Mouse (Mus musculus): ENCODE data around the gene Sergef. TPM values are rescaled to one million over a fixed set of nuclear protein-coding genes. Genes with fewer than 3 reads are reported as not detected.
A peak's percentile ranks its signal among the peaks of the same experiment; 100 is the strongest.

The Sergef gene
- total RNA-seq, 4 experiments from 2014 or later: 47.2 to 59.9 (median 51.2) TPM

DNA sequence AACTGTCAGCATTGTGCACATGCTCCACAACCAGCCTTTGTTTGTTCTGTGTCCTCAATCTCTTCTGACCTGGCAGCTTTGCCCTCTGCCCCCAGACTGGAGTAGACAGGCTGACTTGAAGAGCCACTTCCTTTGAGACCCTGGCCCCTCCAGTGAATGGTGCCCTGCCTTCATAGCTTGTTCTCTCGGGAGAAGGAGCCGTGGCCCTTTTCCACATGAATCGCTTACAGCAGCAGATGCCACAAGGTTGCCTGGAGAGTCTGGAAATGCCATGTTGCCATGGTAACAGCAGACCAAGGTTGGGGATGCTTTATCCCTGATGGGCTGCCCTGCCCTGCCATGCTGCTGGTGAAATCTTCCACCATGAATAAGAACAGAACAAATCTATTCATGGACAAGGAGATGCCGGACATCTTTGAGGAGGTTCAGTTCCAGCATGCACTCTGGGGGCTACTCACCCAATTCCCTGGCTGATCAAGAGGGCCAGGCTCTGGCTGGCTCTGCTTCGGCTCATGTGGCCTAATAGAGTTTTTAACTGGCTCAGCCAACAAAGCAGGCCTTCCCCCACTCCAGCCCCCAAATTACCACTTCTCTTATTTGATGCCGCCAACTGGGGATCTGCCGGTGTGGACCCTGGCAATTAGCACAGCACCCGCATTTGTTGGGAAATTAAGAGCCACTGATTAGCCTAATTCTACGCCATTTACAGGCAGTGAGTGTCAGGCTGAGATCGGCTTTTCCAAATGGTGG lies 185.5 kb downstream of the Sergef start:
- peak in 1 of 2 experiments; percentile 43 for DNase-seq (ENCODE audit: low spot score in 2 of 2)

DNA sequence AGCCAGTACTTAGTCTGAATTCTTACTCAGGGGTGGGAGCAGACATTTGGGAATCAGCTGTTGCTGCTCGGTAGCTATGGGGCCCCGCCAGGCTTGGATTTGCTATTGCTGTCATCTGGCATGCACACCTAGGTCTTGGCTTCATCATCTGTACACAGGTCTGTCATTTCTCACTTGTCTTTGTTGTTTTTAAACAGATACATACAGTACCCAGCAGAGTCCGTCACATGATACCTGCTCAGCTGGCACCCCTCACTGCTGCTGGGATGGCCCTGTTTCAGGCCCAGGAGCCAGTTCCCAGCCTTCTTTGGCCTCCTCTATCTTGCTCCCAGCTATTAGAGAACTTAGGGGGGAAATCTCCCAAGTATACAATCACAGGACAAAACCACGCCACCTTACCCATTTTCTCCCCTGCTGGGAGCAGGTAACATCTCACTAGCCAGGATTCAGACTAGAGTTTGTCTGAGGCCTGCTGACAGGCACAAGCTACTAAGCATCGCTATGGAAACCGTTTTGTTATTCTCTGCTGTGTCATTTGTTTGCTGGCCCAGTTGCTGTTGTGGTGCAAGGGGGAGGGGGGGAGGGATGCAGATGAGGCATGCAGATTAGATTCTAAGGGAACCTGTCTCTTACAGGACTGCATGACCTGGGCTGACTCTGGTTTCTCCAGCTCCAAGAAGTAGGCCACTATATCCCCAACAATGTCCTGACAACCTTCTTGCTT lies 190.5 kb downstream of the Sergef start:
- DNase-seq (ENCODE audit: low spot score in 2 of 2): no peak

DNA sequence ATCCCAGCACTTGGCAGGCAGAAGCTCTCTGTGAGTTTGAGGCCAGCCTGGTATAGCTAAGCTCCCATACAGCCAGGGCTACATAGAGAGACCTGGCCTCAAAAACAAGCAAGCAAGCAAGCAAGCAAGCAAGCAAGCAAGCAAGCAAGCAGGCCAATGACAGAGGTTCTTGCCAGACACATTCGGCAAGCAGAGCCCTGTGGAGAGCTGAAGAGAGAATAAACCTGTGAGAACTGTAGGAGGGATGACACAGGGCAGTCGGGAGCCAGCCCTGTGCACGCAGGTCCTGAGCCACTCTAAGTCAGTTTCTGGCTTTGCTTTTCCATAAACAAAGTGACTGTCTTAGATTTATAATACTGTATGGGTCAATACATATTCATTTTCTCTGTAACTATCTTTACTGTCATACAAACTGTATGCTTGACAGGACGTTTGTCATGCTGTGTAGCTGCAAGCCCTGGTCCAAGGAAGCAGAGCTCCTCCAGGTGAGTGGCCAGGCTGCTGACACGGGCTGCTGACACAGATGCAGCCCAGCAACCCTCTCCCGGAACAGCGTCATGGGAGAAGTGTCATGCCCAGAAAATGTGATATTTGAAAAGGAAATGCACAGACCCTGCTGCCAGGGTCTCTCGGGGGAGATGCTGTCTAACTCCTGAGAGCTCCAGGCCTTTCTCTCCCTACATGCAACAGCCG lies 192.0 kb downstream of the Sergef start:
- no peak for DNase-seq (ENCODE audit: low spot score in 2 of 2)

DNA sequence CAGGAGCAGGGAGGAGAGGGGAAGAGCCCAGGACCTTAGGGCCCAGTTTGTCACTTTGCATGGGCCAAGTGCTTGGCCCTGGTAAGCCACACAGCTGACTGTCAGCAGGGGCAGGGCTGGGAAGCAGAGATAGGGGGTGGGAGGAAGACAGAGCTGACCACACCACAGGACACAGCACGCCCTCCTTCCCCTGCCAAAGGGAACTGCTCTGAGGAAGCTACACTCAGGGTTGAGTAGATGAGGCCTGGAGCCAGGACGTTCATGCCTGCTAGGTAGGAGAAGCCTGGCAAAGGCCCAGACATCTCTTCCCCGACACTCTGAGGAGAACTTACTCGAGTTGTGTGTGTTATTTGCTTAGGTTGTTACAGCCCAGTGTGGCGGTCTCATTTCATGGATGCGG lies 193.7 kb downstream of the Sergef start:
- no peak for DNase-seq (ENCODE audit: low spot score in 2 of 2)

DNA sequence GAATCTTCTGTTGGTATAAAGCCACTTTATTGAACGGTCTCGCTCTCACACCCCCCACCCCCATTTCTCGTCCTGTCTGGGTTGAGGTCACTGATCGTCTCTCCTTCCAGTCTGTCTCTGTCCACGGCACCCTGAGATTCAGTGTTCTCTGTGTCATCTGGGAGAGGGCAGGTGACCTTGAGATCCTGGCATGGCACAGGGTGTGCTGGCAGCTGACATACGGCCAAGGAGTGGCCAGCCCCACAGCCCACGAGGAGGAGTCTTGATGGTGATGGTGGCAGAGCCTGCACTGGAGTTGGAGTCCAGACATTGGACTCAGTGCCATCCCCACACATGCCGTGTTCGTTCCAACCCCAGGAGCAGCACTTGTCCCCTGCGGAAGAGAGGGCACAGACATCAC lies 196.4 kb downstream of the Sergef start:
- no peak for DNase-seq (ENCODE audit: low spot score in 2 of 2)

DNA sequence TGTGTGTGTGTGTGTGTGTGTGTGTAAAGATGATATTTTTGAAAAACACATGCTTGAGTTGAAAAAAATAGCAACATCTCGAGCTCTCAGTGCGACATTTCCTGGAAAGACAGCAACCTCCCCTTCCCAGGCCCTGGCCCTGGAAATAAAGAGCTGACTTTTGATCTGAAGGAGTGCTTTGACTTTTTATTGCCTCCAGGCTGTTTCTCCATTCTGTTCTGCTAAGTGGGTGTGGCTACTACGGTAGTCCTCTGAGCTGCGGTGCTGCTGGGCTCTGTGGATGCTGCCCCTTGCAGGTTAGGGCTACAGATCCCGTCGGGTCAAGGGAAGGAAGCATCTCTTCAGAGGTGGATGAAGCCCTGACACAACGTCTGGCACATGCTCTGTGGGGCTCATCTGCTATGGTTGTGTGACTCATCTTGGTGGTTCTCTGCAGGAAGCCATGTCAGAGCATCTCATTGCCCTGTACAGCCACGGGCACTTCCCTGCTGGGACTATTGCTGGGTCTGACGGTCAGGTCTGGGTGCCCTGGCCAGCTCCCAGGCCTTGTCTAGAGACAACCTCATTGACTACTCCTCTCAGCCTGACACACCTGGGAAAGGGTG lies 201.0 kb downstream of the Sergef start:
- no peak for DNase-seq (ENCODE audit: low spot score in 2 of 2)

DNA sequence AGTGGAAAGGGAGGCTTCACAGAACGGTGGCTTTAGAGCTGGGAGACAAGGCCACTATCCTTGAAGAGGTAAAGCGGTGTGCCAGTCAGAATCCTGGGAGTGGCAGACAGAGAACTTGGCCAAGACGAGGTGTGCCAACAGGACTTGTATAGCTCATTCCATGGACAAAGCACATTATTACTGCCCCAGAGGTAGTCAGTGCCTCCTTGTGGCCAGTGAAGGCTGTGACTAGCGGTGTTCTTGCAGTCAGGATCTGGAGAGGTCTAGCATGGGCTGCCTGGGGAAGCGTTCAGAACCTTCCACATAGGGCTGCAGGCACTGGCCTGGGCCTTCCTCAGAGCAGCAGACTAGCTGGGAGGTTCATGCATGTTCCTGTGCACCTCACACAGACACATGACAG lies 203.8 kb downstream of the Sergef start:
- DNase-seq (ENCODE audit: low spot score in 2 of 2): no peak

DNA sequence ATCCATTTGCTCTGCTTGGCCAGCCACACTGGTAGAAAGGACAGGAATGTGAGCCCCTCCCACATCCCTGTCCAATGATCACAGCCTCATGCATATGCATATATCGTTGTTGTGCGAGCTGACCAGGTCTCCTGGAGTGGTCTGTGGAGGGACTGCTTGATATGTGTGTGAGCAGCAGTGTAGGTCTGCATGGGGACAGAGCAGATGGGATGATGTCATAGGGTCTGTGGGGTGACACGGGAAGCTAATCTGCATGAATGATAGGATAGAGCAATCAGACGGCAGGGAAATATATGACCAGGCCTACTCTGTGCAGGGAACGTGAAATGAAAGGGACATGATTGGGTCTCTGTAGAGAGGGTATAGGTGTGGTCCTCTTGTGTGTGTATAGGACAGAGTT lies 205.7 kb downstream of the Sergef start:
- DNase-seq (ENCODE audit: low spot score in 2 of 2): no peak

DNA sequence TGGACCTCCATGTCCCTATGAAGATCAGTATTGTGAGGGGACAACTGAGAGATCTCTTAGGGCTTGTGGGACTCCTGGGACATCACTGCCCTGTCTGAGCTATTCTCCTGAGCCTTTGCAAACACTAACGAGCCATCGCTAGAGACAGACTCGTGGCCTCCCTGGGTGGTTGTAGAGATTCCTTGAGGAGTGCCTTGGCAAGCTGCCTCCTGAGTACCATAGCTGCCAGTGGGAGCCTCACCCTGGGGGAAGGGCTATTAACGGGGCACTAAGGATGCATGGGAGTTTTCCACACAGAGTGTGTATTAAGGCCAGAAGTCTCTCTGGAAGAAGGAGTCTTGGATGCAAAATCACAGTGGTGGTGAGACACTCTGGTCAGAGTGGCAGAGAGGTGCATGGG lies 214.6 kb downstream of the Sergef start:
- no peak for DNase-seq (ENCODE audit: low spot score in 2 of 2)

DNA sequence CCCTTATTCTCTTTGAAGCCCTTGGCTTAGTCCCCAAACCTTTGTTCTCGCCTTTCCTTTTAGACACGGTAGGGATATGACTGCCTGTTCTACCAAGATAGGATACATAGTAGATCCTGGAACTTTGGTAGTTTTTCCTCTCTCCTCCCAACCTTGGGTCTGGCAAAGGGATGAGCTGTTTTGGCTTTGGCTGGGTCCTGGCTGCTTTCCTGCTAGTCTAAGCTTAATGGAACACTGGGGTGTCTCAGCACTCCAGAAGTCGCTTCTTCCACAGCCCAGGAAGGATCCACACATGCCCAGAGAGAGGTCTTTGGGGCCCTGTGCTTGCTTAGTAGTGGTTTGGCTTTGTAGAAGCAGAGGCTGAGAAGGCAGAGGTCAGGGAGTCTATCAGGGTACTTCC lies 215.7 kb downstream of the Sergef start:
- DNase-seq (ENCODE audit: low spot score in 2 of 2): no peak

DNA sequence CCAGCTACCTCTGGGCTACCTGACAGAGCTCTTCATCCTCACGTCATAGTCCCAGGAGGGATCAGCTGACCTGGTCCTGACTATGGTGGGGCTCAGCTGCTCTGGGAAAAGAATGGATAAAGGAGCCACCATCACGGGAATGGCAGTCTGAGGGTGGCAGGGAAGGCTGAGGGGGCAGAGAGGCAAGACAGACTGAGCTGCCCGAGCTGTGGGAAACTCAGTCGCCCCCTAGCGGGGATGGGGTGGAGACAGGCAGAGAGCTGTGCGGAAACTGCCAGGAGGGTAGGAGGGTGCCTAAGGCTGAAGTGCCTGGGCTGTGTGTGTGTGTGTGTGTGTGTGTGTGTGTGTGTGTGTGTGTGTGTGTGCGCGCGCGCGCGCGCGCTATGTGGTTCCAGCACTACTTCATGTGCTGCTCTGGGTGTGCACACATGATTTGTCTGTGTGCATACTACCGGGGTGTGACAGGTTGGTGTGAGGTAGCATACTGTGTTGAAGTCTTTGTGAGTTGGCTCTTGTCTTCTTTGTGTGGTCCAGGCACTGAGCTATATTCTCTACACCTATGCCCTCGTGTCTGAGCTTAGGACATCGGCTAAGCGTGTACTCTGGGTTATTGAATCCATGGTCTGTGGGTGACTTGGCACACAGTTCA lies 216.7 kb downstream of the Sergef start:
- peak; percentile 73 to 79 for DNase-seq (ENCODE audit: low spot score in 2 of 2)

DNA sequence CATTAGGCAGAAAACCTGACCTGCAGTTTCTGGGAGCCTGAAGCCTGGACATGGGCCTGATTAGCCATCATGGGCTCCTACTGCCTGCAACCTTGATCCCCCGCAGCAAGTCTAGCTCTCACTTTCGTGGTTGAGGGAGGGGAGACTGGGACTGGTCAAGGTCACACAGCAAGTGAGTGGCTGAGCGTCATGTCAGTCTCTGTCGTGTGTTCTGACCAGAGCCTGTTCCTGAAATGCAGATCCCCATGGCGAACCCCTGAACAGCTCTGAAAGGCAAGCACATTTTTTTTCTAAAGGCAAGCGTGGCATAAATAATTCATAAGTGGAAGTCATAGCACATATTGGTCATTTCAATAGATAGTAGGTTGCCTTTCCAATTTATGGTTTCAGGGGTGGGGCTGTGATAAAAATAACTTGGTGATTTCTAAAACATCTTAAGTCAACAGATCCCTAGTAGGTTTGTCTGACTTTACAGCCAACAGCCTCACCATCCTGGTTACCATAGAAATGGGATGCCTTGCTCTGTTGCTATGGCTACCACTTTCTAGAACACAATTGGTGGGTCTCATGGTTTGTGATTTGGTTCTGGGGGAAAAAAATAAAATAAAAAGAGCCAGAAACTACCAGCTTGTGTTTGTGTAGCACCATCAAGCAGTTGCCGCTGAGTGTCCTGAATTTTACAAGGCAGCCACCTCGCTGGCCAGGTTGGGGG lies 217.4 kb downstream of the Sergef start:
- DNase-seq (ENCODE audit: low spot score in 2 of 2): peak; percentile 47 to 51

DNA sequence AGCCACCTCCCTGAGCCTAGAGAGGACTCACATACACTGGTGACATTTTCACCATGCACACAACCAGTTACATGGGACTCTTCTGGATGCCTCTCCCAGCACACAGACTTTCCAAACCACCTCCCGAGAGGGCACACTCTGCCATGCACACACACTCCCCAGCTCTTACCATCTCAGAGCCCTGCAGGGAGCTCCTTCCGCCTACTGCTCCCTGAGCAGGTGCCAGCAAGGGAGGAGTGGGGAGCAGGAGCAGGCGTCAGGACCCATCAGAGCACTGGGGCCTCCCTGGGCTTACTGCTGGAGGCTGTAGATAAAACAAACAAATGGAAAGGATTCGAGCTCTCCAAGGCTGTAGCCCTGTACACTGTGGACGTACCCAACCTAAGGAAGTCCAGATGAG lies 218.1 kb downstream of the Sergef start:
- DNase-seq (ENCODE audit: low spot score in 2 of 2): no peak

DNA sequence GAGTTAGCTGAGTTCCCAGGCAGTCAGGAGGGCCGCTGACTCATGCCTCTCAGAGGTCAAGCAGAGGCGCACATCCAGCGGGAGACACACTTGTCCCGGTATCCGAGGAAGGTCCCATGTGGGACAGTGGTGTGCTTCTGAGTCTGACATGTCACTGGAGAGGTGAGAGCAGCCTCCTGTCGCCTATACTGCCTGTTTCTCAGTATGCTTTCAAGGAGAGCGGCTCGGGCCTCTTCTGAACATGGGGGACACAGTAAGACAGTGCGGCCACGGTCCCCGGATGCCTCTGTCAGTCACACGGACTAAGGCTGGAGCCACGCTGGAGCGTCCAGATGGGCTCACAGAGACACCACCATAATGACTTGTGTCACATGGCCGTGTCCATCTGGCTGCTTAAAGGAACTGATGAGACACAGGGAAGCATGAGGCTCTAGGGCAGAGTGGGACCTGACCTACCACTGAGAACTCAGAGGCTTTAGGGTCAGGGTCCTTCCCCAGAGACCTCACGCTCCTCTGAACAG lies 221.4 kb downstream of the Sergef start:
- DNase-seq (ENCODE audit: low spot score in 2 of 2): no peak

DNA sequence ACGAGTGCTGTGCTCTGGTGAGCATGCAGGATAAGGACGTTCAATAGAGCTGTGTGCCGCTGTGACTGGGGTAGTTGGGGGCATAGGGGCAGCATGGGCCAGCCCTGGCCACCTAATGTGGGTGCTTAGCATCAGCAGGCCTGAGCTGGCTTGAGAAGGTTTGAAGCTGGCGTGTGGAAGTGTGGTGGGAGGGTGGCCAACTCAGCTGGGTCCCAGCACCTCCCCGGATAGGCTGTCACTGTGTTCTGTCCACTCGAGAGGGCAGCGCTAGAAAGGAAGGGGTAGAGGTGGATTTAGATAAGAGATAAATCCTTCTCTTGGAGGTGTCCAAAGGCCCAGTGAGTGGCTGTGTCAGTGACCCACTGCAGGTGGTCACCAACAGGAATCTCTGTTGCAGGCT lies 222.1 kb downstream of the Sergef start:
- DNase-seq (ENCODE audit: low spot score in 2 of 2): no peak

DNA sequence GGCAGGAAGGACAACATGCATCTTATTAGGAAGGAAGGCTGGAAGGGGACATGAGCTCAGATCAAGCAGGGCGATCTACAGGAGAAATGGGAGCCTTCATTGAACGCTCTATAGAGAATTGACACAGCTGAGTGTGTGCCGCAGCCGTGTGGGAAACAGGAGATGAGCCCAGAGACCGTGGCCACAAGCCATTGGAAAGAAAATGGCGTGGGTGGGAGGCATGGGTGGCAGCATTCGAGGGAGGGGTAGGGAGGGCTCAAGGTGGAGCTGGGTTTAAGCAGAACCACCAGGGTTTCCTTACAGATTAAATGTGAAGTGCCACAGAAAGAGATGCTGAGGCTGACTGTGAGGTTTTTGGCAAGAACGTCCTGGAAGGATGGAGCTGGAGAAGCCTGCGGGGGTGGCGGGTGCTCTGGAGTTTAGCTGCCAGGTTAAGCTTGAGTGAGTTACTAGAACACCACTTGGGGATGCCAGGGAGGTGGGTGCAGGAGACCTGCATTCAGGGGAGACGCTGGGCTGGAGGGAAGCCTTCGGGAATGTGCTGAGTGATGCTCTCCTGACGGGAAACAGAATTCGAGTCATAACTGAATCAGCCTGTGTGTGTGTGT lies 223.7 kb downstream of the Sergef start:
- DNase-seq (ENCODE audit: low spot score in 2 of 2): no peak

DNA sequence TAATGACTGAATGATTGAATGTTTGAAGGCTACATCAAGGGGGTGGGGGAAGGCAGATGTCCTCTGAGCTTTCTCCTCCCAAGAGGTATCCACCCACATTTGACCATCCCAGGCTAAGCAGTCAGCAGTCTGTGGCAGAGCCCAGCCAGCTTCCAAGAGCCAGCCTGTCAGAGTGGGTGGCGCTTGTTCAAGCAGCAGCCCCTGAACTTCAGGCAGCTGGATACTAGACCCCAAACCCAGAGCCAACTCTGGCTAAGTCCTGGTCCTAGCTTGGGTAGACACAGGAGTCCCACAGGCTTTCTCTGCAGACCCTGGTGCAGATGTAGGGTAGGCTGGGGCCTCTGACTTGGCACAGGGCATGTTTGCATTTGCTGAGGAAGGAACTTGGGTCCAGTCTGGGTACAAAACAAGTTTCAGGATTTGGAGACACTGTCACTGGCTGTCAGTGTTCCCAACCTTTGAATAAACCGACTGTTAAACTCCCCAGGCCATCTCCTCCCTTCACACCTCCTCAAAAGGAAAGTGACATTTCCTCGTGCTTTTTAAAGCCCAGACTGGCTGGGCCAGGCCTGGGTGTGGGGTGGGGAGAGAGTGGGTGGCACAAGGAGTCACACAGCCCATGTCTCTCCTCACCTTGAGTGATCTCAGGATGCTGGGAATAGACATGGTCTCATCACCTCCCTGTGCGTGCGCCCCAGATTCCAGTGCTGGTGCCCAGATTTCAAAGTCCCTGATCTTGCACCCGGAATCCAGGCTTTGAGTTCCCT lies 225.5 kb downstream of the Sergef start:
- DNase-seq (ENCODE audit: low spot score in 2 of 2): no peak

DNA sequence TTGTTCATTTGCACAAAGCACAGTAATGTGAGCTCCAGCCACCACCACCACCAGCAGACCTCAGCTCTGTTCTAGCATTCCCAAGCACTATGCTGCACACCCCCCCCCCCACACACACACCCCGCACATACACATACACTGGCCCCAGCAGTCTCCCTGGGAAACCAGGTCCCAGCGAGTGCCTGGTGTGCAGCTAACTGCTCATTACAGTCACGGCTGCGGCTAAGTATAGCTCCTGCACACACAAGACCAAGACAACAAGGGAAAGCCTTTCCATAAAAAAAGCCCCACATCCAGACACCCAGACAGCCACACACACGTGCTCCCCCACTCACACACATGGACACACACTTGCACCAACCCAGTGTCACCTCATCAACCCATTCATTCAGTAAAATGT lies 226.8 kb downstream of the Sergef start:
- DNase-seq (ENCODE audit: low spot score in 2 of 2): no peak

DNA sequence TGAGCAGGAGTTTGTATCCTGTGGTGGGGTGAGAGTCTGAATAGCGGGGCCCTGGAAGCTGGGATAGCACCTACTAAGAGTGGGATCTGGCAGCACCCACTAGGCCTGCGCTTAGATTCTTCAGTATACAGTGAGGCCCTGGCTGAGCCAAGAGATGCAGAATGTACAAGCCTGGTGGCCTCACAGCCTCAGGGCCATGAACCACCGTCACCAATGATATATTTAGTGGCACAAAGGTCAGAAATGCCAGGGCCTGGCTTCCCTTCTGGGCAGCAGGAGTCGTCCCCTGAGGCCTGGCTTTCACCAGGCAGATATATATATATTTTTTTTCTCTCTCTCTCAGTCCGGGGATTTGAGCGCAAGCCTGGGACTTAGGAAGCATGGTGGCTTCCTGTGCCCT lies 228.9 kb downstream of the Sergef start:
- DNase-seq (ENCODE audit: low spot score in 2 of 2): no peak

Data from layer of hippocampus, adult 8-10 months (tissue).